In the genomic region with DNA sequence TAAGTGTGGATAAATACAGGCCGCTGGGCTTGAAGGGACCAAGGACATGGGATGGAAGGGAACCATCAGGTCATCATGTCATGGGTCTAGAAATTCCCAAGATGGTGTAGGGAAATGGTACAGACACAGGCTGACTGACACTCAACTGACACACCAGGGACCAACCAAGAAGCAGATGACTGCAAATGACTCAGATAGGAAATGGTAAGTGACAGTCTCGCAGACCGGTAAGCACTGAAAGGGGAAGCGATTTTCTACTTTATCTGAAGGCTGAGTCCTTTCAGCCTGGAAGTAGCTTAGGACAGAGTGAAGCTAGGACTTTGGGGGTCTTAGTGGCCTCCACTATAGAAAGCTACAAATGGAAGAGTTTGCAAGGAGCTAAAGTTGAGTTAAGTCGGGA, we compare ENCODE assay signal across 28 mouse cellular contexts.
A peak's percentile ranks its signal among the peaks of the same experiment; 100 is the strongest.
DNase-seq lines count a peak whose midpoint lies in the region; ATAC-seq and TF ChIP-seq lines count a peak whose summit lies in the region.
"Had no signal": no experiment of that assay in that cellular context is flagged by ENCODE, and none has a peak within 500 bp of the region (broad histone marks: within the 10 kb centered on the region; RNA-seq: fewer than 3 reads in every experiment).

No protein-coding gene starts in this region.

- no peak for TF ChIP-seq RAD21 in MEL (IDR thresholded peaks at IDR 0.05; ENCODE audit: low read depth, low read length)

- H3K4me3 ChIP-seq in MEL (ENCODE audit: control insufficient read depth in 1 of 2, insufficient read depth in 1 of 2, low read depth in 2 of 2, low read length in 2 of 2) = no peak overlapping the region
- H3K4me3 ChIP-seq in lung, postnatal 0 days (ENCODE audit: low read depth, low read length) = no peak overlapping the region
- no peak overlapping the region for H3K4me3 ChIP-seq in neural tube, embryonic 15.5 days (replicated peaks)
- no peak overlapping the region for H3K4me3 ChIP-seq in left cerebral cortex, adult 2 months
- H3K4me3 ChIP-seq: embryonic facial prominence, embryonic 10.5 days; embryonic facial prominence, embryonic 13.5 days; erythroblast, embryonic 14.5 days; forebrain, embryonic 12.5 days; forebrain, embryonic 15.5 days; heart, embryonic 13.5 days had no signal

- TF ChIP-seq EP300 in MEL (IDR thresholded peaks at IDR 0.05; ENCODE audit: low read depth in 1 of 2, low read length in 2 of 2) = no peak; a peak in 1 of 4 replicates
- TF ChIP-seq EP300 in lung, postnatal 0 days (IDR thresholded peaks at IDR 0.05) = no peak

- H3K9ac ChIP-seq in MEL (ENCODE audit: control insufficient read depth, low read depth, low read length, poor library complexity, severe bottlenecking) = no peak overlapping the region
- H3K9ac ChIP-seq in lung, postnatal 0 days (replicated peaks; ENCODE audit: low read depth) = no peak overlapping the region
- no peak overlapping the region for H3K9ac ChIP-seq in neural tube, embryonic 15.5 days (replicated peaks)
- H3K9ac ChIP-seq: embryonic facial prominence, embryonic 13.5 days; forebrain, embryonic 12.5 days; forebrain, embryonic 15.5 days; heart, embryonic 13.5 days; hindbrain, embryonic 14.5 days had no signal

- no peaks in the 10 kb centered on the region for H3K36me3 ChIP-seq in MEL (ENCODE audit: control insufficient read depth in 1 of 2, insufficient read depth in 2 of 2, low read length in 2 of 2)
- H3K36me3 ChIP-seq in lung, postnatal 0 days (ENCODE audit: insufficient read depth, low read length) = no peaks in the 10 kb centered on the region
- H3K36me3 ChIP-seq in neural tube, embryonic 15.5 days = no peaks in the 10 kb centered on the region
- H3K36me3 ChIP-seq: embryonic facial prominence, embryonic 10.5 days; embryonic facial prominence, embryonic 13.5 days; forebrain, embryonic 12.5 days; forebrain, embryonic 15.5 days; heart, embryonic 13.5 days had no signal

- ATAC-seq in granulocyte monocyte progenitor cell, adult 5-6 weeks (replicated peaks; ENCODE audit: poor library complexity, severe bottlenecking) = peak; percentile 61
- ATAC-seq in lung, postnatal 0 days = no peak
- ATAC-seq in neural tube, embryonic 15.5 days (ENCODE audit: low FRiP score) = no peak
- ATAC-seq: CD4-positive, CD25-positive, alpha-beta regulatory T cell, adult 4 months; forebrain, embryonic 15.5 days; hindbrain, postnatal 0 days; inflammation-experienced regulatory T-cells, adult 6 months; intestine, embryonic 16.5 days; Patski had no signal

- H3K79me2 ChIP-seq in MEL (ENCODE audit: control insufficient read depth, insufficient read depth, low read length, poor library complexity) = no peaks in the 10 kb centered on the region

- no peak for TF ChIP-seq CTCF in MEL (IDR thresholded peaks at IDR 0.05 in 2 of 3, conservative IDR thresholded peaks at IDR 0.05 in 1 of 3; ENCODE audit: control insufficient read depth in 1 of 3, insufficient read depth in 1 of 3, low read depth in 2 of 3, low read length in 3 of 3, poor library complexity in 1 of 3, severe bottlenecking in 1 of 3)
- no peak for TF ChIP-seq CTCF in lung, postnatal 0 days (IDR thresholded peaks at IDR 0.05)
- no peak for TF ChIP-seq CTCF in left cerebral cortex, adult 2 months (IDR thresholded peaks at IDR 0.05)

- intact Hi-C loops in left cerebral cortex, adult 2 months (cut with DNase I) = no loop called here

- H3K9me3 ChIP-seq in MEL (replicated peaks; ENCODE audit: insufficient read depth, low read length) = no peaks in the 10 kb centered on the region
- H3K9me3 ChIP-seq in lung, postnatal 0 days (ENCODE audit: low read length) = no peaks in the 10 kb centered on the region
- no peaks in the 10 kb centered on the region for H3K9me3 ChIP-seq in neural tube, embryonic 15.5 days (replicated peaks)
- H3K9me3 ChIP-seq: embryonic facial prominence, embryonic 10.5 days; embryonic facial prominence, embryonic 13.5 days; forebrain, embryonic 12.5 days; forebrain, embryonic 15.5 days; heart, embryonic 13.5 days had no signal

- TF ChIP-seq POLR2A in MEL (IDR thresholded peaks at IDR 0.05; ENCODE audit: control insufficient read depth in 1 of 2, insufficient read depth in 1 of 2, low read depth in 1 of 2, low read length in 2 of 2, poor library complexity in 1 of 2) = no peak

- no peaks in the 10 kb centered on the region for H3K4me1 ChIP-seq in MEL (ENCODE audit: control insufficient read depth in 1 of 2, insufficient read depth in 2 of 2, low read length in 2 of 2)
- H3K4me1 ChIP-seq in lung, postnatal 0 days (ENCODE audit: insufficient read depth, low read depth, low read length) = no peaks in the 10 kb centered on the region
- H3K4me1 ChIP-seq in neural tube, embryonic 15.5 days = peaks cover 8% of the 10 kb centered on the region; the same call in 1 of the 2 replicates
- H3K4me1 ChIP-seq: embryonic facial prominence, embryonic 13.5 days; heart, embryonic 13.5 days had no signal

- 76% methylated on average over 5 of the region's 5 CpGs for WGBS in lung, postnatal 0 days
- WGBS in neural tube, embryonic 15.5 days = 92% methylated on average over 5 of the region's 5 CpGs

- peak; percentile 58 for DNase-seq in 416B (ENCODE audit: low read depth)
- DNase-seq in MEL (ENCODE audit: low read depth, low spot score) = peak; percentile 69
- DNase-seq in lung, postnatal 0 days (ENCODE audit: low spot score) = no peak
- no peak for DNase-seq in left cerebral cortex, adult 2 months (ENCODE audit: extremely low spot score in 1 of 2, low spot score in 2 of 2)
- DNase-seq: adrenal gland, postnatal 10 days; adrenal gland, postnatal 36 days; cerebellum, adult 11 months; cerebellum, adult 2 months; cerebellum, adult 9-11 months; cerebellum, postnatal 25 days; embryo, embryonic 11 days; heart, adult 18-20 months; heart, postnatal 14 days; heart, postnatal 4 days had no signal

- no peak overlapping the region for H3K27ac ChIP-seq in MEL (ENCODE audit: control insufficient read depth, low read depth, low read length)
- no peak overlapping the region for H3K27ac ChIP-seq in lung, postnatal 0 days (ENCODE audit: low read length)
- no peak overlapping the region for H3K27ac ChIP-seq in neural tube, embryonic 15.5 days (replicated peaks)
- no peak overlapping the region for H3K27ac ChIP-seq in left cerebral cortex, adult 2 months
- H3K27ac ChIP-seq: embryonic facial prominence, embryonic 10.5 days; embryonic facial prominence, embryonic 13.5 days; forebrain, embryonic 12.5 days; forebrain, embryonic 15.5 days; heart, embryonic 13.5 days; hindbrain, embryonic 14.5 days; hindbrain, postnatal 0 days had no signal

- H3K4me2 ChIP-seq in lung, postnatal 0 days (replicated peaks; ENCODE audit: low read depth, low read length) = no peak overlapping the region
- H3K4me2 ChIP-seq in neural tube, embryonic 15.5 days = no peak overlapping the region
- H3K4me2 ChIP-seq: embryonic facial prominence, embryonic 13.5 days; forebrain, embryonic 12.5 days; forebrain, embryonic 15.5 days; heart, embryonic 13.5 days; hindbrain, embryonic 14.5 days had no signal

- peaks cover 0 to 2% of the 10 kb centered on the region in 2 experiments; a peak in 1 of 4 replicates for H3K27me3 ChIP-seq in MEL (ENCODE audit: control insufficient read depth in 1 of 2, insufficient read depth in 2 of 2, low read length in 2 of 2)
- no peaks in the 10 kb centered on the region for H3K27me3 ChIP-seq in lung, postnatal 0 days (replicated peaks; ENCODE audit: insufficient read depth, low read length)
- peaks cover 67% of the 10 kb centered on the region for H3K27me3 ChIP-seq in neural tube, embryonic 15.5 days (replicated peaks)
- H3K27me3 ChIP-seq: embryonic facial prominence, embryonic 13.5 days; forebrain, embryonic 15.5 days had no signal

TF ChIP-seq in MEL, 35 proteins besides CTCF, POLR2A, EP300 and RAD21:
- TF ChIP-seq NRF1 (IDR thresholded peaks at IDR 0.05; ENCODE audit: insufficient read depth, low read depth, low read length, poor library complexity, severe bottlenecking) (no peak), MAX (IDR thresholded peaks at IDR 0.05; ENCODE audit: low read length) (no peak), USF2 (IDR thresholded peaks at IDR 0.05; ENCODE audit: borderline replicate concordance in 1 of 2, insufficient read depth in 1 of 2, low read depth in 1 of 2, low read length in 2 of 2) (no peak), ZNF384 (IDR thresholded peaks at IDR 0.05; ENCODE audit: low read depth, low read length) (no peak), E2F4 (IDR thresholded peaks at IDR 0.05; ENCODE audit: borderline replicate concordance, low read depth, low read length) (no peak), MYB (IDR thresholded peaks at IDR 0.05; ENCODE audit: low read depth, low read length) (no peak), KAT2A (conservative IDR thresholded peaks at IDR 0.05; ENCODE audit: low read depth, low read length) (no peak), TBP (IDR thresholded peaks at IDR 0.05; ENCODE audit: low read depth, low read length) (no peak), JUND (IDR thresholded peaks at IDR 0.05; ENCODE audit: low read depth, low read length) (no peak), TCF12 (IDR thresholded peaks at IDR 0.05; ENCODE audit: low read depth, low read length) (no peak), UBTF (IDR thresholded peaks at IDR 0.05; ENCODE audit: borderline replicate concordance, insufficient read depth, low read depth, low read length) (no peak)
TF ChIP-seq in MEL: peak in this region for 0.

Comparison
In these comparisons a context has a peak if more than half of its experiments do, and no peak if none do; other contexts are left out.
1. DNase-seq: peak in 416B (single experiment) and MEL (single experiment); none in lung, postnatal 0 days (single experiment) and left cerebral cortex, adult 2 months (0 of 2).